Mouse (Mus musculus) kidney, adult 2 months (tissue): Measurements from ENCODE around the gene Tuft1. TPM values are rescaled to one million over a fixed set of nuclear protein-coding genes. Genes with fewer than 3 reads are reported as not detected.
"Not testable (repeated sequence)": the region's sequence is repeated elsewhere in the genome, so short reads cannot be mapped to it uniquely, and the experiment has no call there.

Experiments used
- DNase-seq: peaks from one replicate; pipeline ENCODE4 v3.0.0; 2021
- H3K27ac ChIP-seq: fragments of 200-500 bp; 2 replicates; pipeline ENCODE4 v1.5.1; 2012; ENCODE audit warnings: low read depth, low read length, control low read depth, inconsistent platforms; ENCODE audit not compliant: insufficient read depth
- H3K27me3 ChIP-seq: fragments of 200-500 bp; replicated peaks from 2 replicates; pipeline ENCODE4 v1.6.1; 2012; ENCODE audit warnings: mild to moderate bottlenecking, moderate library complexity, low read length, inconsistent platforms; ENCODE audit not compliant: control insufficient read depth, insufficient read depth
- H3K36me3 ChIP-seq: fragments of 200-500 bp; 2 replicates; pipeline ENCODE4 v1.6.1; 2012; ENCODE audit warnings: mild to moderate bottlenecking, moderate library complexity, low read length, inconsistent platforms; ENCODE audit not compliant: control insufficient read depth, insufficient read depth
- H3K4me1 ChIP-seq: fragments of 200-500 bp; 2 replicates; pipeline ENCODE4 v1.6.1; 2011; ENCODE audit warnings: low read length; ENCODE audit not compliant: control insufficient read depth, insufficient read depth
- H3K4me3 ChIP-seq: fragments of 200-500 bp; 2 replicates; pipeline ENCODE4 v1.5.1; 2011; ENCODE audit warnings: mild to moderate bottlenecking, low read depth, low read length, control low read depth; ENCODE audit not compliant: insufficient read depth
- CTCF ChIP-seq: fragments of 200-500 bp; conservative IDR thresholded peaks from 2 replicates; pipeline ENCODE4 v1.5.1; 2011; ENCODE audit warnings: low read depth, mild to moderate bottlenecking, control low read depth, low read length, moderate library complexity, mixed read lengths; ENCODE audit not compliant: insufficient read depth, insufficient read length
- POLR2A ChIP-seq: fragments of 200-500 bp; IDR thresholded peaks from one replicate; pipeline ENCODE4 v1.6.1; 2011; ENCODE audit warnings: low read depth, low read length, control low read depth
- WGBS: fragments of 180-500 bp; shearing (Covaris S2); methylation state at CpG from one replicate; pipeline ENCODE4 v1.1.7; 2018; 5-methylcytosine and 5-hydroxymethylcytosine counted together
- polyA plus RNA-seq: library from polyadenylated mRNA; depleted of rRNA; stranded (reverse); fragments of >200 nt; gene quantifications from 2 replicates; pipeline ENCODE4 v1.2.3, GENCODE M21; 2012

Gene Tuft1
- polyA plus RNA-seq, 1 experiment = 15.3 TPM

DNA sequence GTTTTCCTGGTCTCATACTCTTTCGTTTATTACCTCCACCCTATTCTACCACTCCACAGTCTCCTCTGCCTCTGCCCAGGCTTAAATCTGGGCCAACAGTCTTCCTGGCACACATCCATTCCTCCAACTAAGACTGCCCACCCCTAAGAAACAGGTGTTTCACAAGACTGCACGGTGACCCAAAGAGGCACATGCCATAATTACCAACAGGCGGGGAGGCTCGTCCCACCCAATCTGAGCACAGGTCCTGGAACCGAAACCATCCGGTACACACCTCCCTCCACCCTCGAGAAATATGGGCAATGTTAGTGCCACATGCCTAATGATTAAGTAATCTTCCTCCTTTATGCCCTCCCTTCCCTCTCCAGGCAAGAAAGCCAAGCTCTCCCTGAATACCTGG lies 8.3 kb downstream of the Tuft1 start:
- Histone ChIP-seq H3K27me3 (no peaks in the 10 kb centered on the region), H3K36me3 (no peaks in the 10 kb centered on the region), H3K4me3 (no peak overlapping the region), H3K4me1 (peaks cover 15% of the 10 kb centered on the region), H3K27ac (no peak overlapping the region)
- peak; percentile 44 for DNase-seq
- 31% methylated on average over 7 of the region's 7 CpGs for WGBS
- TF ChIP-seq POLR2A = no peak
- no peak for TF ChIP-seq CTCF

DNA sequence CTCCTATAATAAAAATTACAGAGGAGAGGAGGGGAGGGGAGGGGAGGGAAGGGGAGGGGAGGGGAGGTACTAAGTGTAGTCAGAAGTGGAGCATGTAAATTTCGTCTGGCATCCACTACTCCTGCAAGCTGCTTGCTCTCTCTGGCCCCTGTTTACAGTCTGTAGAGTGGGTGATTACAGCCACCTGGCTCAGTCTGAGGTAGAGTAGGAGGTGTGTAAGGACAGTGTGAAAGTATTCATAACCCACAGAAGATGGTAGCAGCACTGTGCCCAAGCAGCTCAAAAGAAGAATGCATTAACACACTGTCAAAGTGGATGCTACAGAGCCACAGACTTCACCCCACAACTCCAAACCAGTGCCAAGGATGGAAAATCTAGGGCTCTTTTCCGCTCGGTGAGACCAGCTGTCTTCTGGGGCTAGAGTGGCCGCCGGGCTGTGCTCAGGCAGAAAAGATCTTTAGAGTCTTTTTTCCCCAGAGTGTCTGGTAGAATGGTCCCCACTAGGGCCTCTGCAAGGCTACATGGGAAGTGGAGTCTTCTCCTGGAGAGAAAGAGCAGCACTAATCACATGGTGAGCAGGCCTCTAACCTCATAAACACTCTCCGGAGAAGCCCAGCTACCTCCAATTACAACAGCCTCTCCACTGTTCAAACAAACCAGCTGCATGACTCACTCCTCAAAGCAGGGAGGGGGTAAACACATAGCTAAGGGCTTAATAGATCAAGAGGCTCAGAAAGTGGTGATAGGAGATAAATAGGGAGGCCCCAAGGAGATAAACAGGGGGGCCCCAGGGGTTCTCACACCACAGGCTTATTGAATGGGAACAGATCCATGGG lies 9.7 kb downstream of the Tuft1 start:
- H3K27ac ChIP-seq = no peak overlapping the region
- 53% methylated on average over 6 of the region's 6 CpGs for WGBS
- H3K4me1 ChIP-seq = peaks cover 15% of the 10 kb centered on the region
- H3K27me3 ChIP-seq = no peaks in the 10 kb centered on the region
- no peaks in the 10 kb centered on the region for H3K36me3 ChIP-seq
- no peak overlapping the region for H3K4me3 ChIP-seq
- DNase-seq = no peak
- TF ChIP-seq CTCF (no peak), POLR2A (no peak)

DNA sequence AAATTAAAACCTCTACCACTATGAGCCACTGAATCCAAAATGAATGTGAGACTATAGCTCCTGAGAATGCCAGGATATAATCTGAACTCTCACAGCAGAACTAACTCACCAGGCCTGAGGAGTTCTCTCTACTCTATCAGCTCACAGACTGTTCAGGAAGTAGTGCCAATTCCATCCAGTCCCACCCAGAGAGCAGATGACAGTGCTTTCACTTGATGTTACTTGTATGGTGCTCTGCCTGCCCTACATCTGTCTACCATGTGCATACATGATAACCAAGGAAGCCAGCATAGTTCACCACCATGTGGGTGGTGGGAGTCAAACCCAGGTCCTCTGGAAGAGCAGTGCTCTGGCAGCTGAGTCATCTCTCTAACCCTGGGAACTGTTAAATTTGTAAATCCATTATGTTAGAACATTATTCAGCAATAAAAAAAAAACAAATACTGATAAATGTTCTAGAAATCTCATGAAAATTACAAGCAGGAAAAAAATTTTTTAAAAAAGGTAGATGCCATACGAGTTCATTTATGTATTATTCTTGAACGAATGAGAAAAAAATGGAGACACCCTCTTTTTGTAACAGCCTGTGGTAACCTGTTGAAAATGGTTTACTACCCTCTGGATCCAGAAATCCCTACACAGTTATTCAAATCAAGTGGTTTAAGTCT lies 16.0 kb downstream of the Tuft1 start, which contains the start of gene Gm10972:
Gene Gm10972 (plus strand): TSS at position 618 of the 668 bp plus-strand sequence.
- H3K27me3 ChIP-seq, H3K4me1 ChIP-seq, H3K4me3 ChIP-seq, DNase-seq, H3K27ac ChIP-seq, H3K36me3 ChIP-seq: not testable (repeated sequence)
- WGBS = 84% methylated on average over 2 of the region's 2 CpGs

DNA sequence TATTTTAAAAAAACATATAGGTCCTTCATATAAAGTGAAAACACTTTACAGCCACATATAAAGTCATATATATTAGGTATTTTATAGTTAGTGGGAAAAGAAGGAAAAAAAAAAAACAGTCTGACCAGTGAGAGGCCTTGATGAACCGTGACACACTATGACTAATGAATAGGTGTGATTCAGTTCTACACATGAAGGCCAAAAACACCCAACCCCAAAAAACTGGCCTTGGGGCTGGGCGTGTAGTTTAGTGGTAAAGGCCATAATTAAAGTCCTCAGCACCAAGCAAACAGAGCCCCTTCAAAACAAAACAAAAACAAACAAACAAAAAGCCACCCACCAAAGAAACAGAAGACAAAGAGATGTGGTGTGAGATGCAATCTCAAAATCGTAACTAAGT lies 28.8 kb downstream of the Tuft1 start:
- Histone ChIP-seq H3K27ac (no peak overlapping the region), H3K4me3 (no peak overlapping the region), H3K27me3 (no peaks in the 10 kb centered on the region), H3K36me3 (peaks cover 1% of the 10 kb centered on the region), H3K4me1 (no peaks in the 10 kb centered on the region)
- TF ChIP-seq POLR2A = no peak
- TF ChIP-seq CTCF = no peak
- WGBS = 70% methylated on average over 3 of the region's 3 CpGs
- DNase-seq = no peak

DNA sequence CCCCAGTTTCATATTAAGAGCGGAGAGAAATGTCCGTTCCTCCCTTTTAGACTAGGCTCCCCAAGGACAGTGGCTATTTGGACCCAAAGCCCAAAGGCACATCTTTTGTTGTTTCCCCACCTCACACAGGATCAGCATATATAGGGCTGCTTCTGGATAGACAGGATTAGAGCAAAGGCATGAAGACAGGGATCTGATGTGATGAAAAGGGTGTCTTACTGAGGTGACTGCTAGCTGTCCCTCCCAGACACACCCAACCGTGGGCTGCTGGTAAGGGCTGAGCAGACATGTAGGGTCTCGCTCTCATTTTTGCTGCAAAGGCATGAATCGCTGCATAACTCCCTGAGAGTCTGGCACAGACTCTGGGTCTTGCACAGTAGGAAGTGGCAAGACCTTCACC lies 30.0 kb downstream of the Tuft1 start:
- H3K36me3 ChIP-seq = peaks cover under 1% of the 10 kb centered on the region
- TF ChIP-seq POLR2A (no peak), CTCF (no peak)
- H3K4me3 ChIP-seq = no peak overlapping the region
- 88% methylated on average over 5 of the region's 5 CpGs for WGBS
- no peaks in the 10 kb centered on the region for H3K4me1 ChIP-seq
- no peak overlapping the region for H3K27ac ChIP-seq
- no peaks in the 10 kb centered on the region for H3K27me3 ChIP-seq
- DNase-seq = no peak

DNA sequence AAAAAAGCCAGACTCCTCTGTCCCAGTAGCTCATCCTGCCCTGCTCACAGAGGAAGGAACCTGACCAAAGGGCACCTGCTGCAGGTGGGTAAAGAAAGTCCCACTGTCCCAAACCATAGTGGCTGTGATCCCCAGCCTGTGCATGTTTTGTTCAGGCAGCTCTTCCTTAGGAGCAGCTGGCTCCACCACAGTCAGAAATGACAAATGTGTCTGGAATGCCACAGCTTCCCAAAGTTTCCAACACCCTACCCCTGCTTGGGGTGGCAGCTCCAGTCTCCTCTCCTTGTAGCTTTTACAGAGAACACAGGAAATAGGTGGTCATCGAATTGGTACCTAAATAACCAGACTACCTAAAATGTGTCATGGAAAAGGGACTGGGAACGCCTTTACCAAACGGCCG lies 34.4 kb downstream of the Tuft1 start:
- no peak overlapping the region for H3K4me3 ChIP-seq
- DNase-seq = no peak
- no peaks in the 10 kb centered on the region for H3K27me3 ChIP-seq
- peaks cover 1% of the 10 kb centered on the region; the same call in 1 of the 2 replicates for H3K36me3 ChIP-seq
- no peaks in the 10 kb centered on the region for H3K4me1 ChIP-seq
- no peak for TF ChIP-seq POLR2A
- no peak for TF ChIP-seq CTCF
- 89% methylated on average over 4 of the region's 4 CpGs for WGBS
- H3K27ac ChIP-seq = no peak overlapping the region

DNA sequence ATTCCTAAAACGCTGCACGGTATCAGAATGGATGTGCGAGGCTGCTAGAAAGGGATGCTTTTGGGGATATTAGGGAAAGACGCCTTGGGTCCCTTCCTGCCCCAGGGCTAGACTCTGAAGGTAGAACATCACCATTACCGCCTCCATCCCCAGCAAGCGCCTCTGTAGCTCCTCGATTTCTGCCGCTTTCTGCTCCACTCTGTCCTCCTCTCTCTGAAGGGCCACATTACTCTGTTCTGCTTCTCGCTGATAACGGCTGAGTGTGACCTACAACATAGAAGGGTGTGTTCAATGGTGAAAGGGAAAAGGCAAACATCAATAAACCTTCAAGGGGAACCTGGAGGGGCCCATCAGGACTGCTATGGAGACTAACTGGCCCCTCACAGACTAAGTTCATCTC lies 36.1 kb downstream of the Tuft1 start:
- no peaks in the 10 kb centered on the region for H3K27me3 ChIP-seq
- TF ChIP-seq POLR2A (no peak), CTCF (no peak)
- H3K36me3 ChIP-seq = peaks cover 1% of the 10 kb centered on the region; the same call in 1 of the 2 replicates
- H3K27ac ChIP-seq = no peak overlapping the region
- 95% methylated on average over 10 of the region's 10 CpGs for WGBS
- no peak overlapping the region for H3K4me3 ChIP-seq
- H3K4me1 ChIP-seq = no peaks in the 10 kb centered on the region
- DNase-seq = no peak
